Mouse (Mus musculus) embryonic facial prominence, embryonic 10.5 days (tissue): ENCODE results near the gene Pear1. TPM values are rescaled to one million over a fixed set of nuclear protein-coding genes. Genes with fewer than 3 reads are reported as not detected.

Experiments
- DNase-seq: peaks from one replicate; pipeline ENCODE4 v3.0.0-alpha.2; 2017; ENCODE audit warnings: low spot score
- H3K27ac ChIP-seq: fragments of 300-500 bp; sonication (generic); replicated peaks from 2 replicates; pipeline ENCODE4 v1.5.1; 2016; ENCODE audit warnings: mild to moderate bottlenecking
- H3K27me3 ChIP-seq: fragments of 300-500 bp; sonication (generic); replicated peaks from 2 replicates; pipeline ENCODE4 v1.6.1; 2016; ENCODE audit warnings: low read depth, mild to moderate bottlenecking; ENCODE audit not compliant: poor library complexity, severe bottlenecking
- H3K36me3 ChIP-seq: fragments of 300-500 bp; sonication (generic); replicated peaks from 2 replicates; pipeline ENCODE4 v1.6.1; 2016; ENCODE audit warnings: mild to moderate bottlenecking, moderate library complexity
- H3K4me1 ChIP-seq: fragments of 300-500 bp; sonication (generic); 2 replicates; pipeline ENCODE4 v1.6.1; 2016
- H3K4me3 ChIP-seq: fragments of 300-500 bp; sonication (generic); 2 replicates; pipeline ENCODE4 v1.5.1; 2016; ENCODE audit warnings: mild to moderate bottlenecking, moderate library complexity
- H3K9me3 ChIP-seq: fragments of 300-500 bp; sonication (generic); 2 replicates; pipeline ENCODE4 v1.6.1; 2016; ENCODE audit warnings: mild to moderate bottlenecking
- WGBS: fragments of 180-500 bp; shearing (Covaris S2); methylation state at CpG from one replicate; pipeline ENCODE4 v1.1.7; 2016; 5-methylcytosine and 5-hydroxymethylcytosine counted together
- polyA plus RNA-seq: library from polyadenylated mRNA; unstranded; fragments of >200 nt; fragmentation: Nextera tagmentation; extraction: Ambion mirVana; gene quantifications from 2 replicates; pipeline ENCODE4 v1.2.1, GENCODE M21; 2016

Pear1 gene
- polyA plus RNA-seq, 1 experiment from 2014 or later: 13.4 TPM

- Histone ChIP-seq H3K36me3 (peaks cover 94% of the 10 kb centered on the region), H3K4me1 (no peaks in the 10 kb centered on the region), H3K27me3 (no peaks in the 10 kb centered on the region), H3K4me3 (no peak overlapping the region), H3K9me3 (no peaks in the 10 kb centered on the region), H3K27ac (no peak overlapping the region)
- WGBS: 75% methylated on average over 9 of the region's 9 CpGs
- DNase-seq: no peak
Observed at GRCm38 (mm10) chr3:87735335-87735734, 88.8 kb downstream of the Pear1 start.

GRCm38 (mm10) chr3:87733984-87734761, 89.9 kb downstream of the Pear1 start:
- no peaks in the 10 kb centered on the region for H3K27me3 ChIP-seq
- no peak overlapping the region for H3K4me3 ChIP-seq
- peaks cover 98% of the 10 kb centered on the region for H3K36me3 ChIP-seq
- H3K9me3 ChIP-seq: no peaks in the 10 kb centered on the region
- H3K27ac ChIP-seq: no peak overlapping the region
- WGBS: 82% methylated on average over 11 of the region's 11 CpGs
- no peak for DNase-seq
- H3K4me1 ChIP-seq: no peaks in the 10 kb centered on the region

GRCm38 (mm10) chr3:87733098-87733497, 91.0 kb downstream of the Pear1 start:
- Histone ChIP-seq H3K4me1 (no peaks in the 10 kb centered on the region), H3K9me3 (no peaks in the 10 kb centered on the region), H3K27ac (no peak overlapping the region), H3K36me3 (peaks cover 98% of the 10 kb centered on the region), H3K4me3 (no peak overlapping the region), H3K27me3 (no peaks in the 10 kb centered on the region)
- WGBS: 77% methylated on average over 4 of the region's 4 CpGs
- DNase-seq: no peak

GRCm38 (mm10) chr3:87728696-87729095, 95.4 kb downstream of the Pear1 start:
- Histone ChIP-seq H3K27ac (no peak overlapping the region), H3K9me3 (no peaks in the 10 kb centered on the region), H3K36me3 (peaks cover 99% of the 10 kb centered on the region), H3K27me3 (no peaks in the 10 kb centered on the region), H3K4me3 (no peak overlapping the region), H3K4me1 (no peaks in the 10 kb centered on the region)
- DNase-seq: no peak
- 88% methylated on average over 6 of the region's 6 CpGs for WGBS

- Histone ChIP-seq H3K4me1 (no peaks in the 10 kb centered on the region), H3K36me3 (peaks cover 99% of the 10 kb centered on the region), H3K27me3 (no peaks in the 10 kb centered on the region)
Observed at GRCm38 (mm10) chr3:87726191-87726590, 97.9 kb downstream of the Pear1 start.

GRCm38 (mm10) chr3:87725396-87726160, 98.5 kb downstream of the Pear1 start:
- Histone ChIP-seq H3K9me3 (no peaks in the 10 kb centered on the region), H3K27ac (no peak overlapping the region), H3K27me3 (no peaks in the 10 kb centered on the region), H3K36me3 (peaks cover 99% of the 10 kb centered on the region), H3K4me1 (no peaks in the 10 kb centered on the region), H3K4me3 (no peak overlapping the region)
- DNase-seq: no peak
- WGBS: 96% methylated on average over 16 of the region's 16 CpGs

More at GRCm38 (mm10) chr3:87726191-87726590, 97.9 kb downstream of the Pear1 start:
- no peak for DNase-seq
- Histone ChIP-seq H3K9me3 (no peaks in the 10 kb centered on the region), H3K4me3 (no peak overlapping the region), H3K27ac (no peak overlapping the region)
- 95% methylated on average over 7 of the region's 7 CpGs for WGBS

- H3K27me3 ChIP-seq: no peaks in the 10 kb centered on the region
- 83% methylated on average over 6 of the region's 6 CpGs for WGBS
- no peak overlapping the region for H3K27ac ChIP-seq
- no peak overlapping the region for H3K4me3 ChIP-seq
- H3K36me3 ChIP-seq: peaks cover 94% of the 10 kb centered on the region
- no peaks in the 10 kb centered on the region for H3K4me1 ChIP-seq
- DNase-seq: no peak
- no peaks in the 10 kb centered on the region for H3K9me3 ChIP-seq
Observed at GRCm38 (mm10) chr3:87724556-87724955, 99.5 kb downstream of the Pear1 start.

- no peaks in the 10 kb centered on the region for H3K9me3 ChIP-seq
- H3K4me1 ChIP-seq: no peaks in the 10 kb centered on the region
- H3K27ac ChIP-seq: no peak overlapping the region
- H3K4me3 ChIP-seq: no peak overlapping the region
- H3K36me3 ChIP-seq: peaks cover 93% of the 10 kb centered on the region
- no peak for DNase-seq
- WGBS: 89% methylated on average over 2 of the region's 2 CpGs
- no peaks in the 10 kb centered on the region for H3K27me3 ChIP-seq
Observed at GRCm38 (mm10) chr3:87718525-87718924, 105.6 kb downstream of the Pear1 start.

Other genes starting within 250 kb of the Pear1 start
- gene Arhgef11, start 206.7 kb downstream of the Pear1 start, polyA plus RNA-seq: 16.0 and 16.9 TPM in 2 replicates
- 0.28 and 0.41 TPM in 2 replicates for gene Lrrc71, start 75.7 kb downstream of the Pear1 start, polyA plus RNA-seq
- gene Ntrk1, start 29.1 kb downstream of the Pear1 start, polyA plus RNA-seq: 10.7 and 11.0 TPM in 2 replicates
- gene Insrr, start 27.4 kb downstream of the Pear1 start, polyA plus RNA-seq: 0.49 and 0.54 TPM in 2 replicates
- not detected in 2 replicates for gene Sh2d2a, start 22.4 kb upstream of the Pear1 start, polyA plus RNA-seq
- 19.7 and 20.6 TPM in 2 replicates for gene Prcc, start 61.3 kb upstream of the Pear1 start, polyA plus RNA-seq
- gene Hdgf, start 82.0 kb upstream of the Pear1 start, polyA plus RNA-seq: 269 and 278 TPM in 2 replicates
- 78.4 and 79.3 TPM in 2 replicates for gene Mrpl24, start 95.2 kb upstream of the Pear1 start, polyA plus RNA-seq
- 78.0 and 81.3 TPM in 2 replicates for gene Isg20l2, start 106.0 kb upstream of the Pear1 start, polyA plus RNA-seq
- 20.6 and 21.5 TPM in 2 replicates for gene Rrnad1, start 106.4 kb upstream of the Pear1 start, polyA plus RNA-seq
- gene Crabp2, start 124.4 kb upstream of the Pear1 start, polyA plus RNA-seq: 686 and 800 TPM in 2 replicates
- 35.3 and 46.2 TPM in 2 replicates for gene Nes, start 146.8 kb upstream of the Pear1 start, polyA plus RNA-seq
- 0.32 and 0.41 TPM in 2 replicates for gene Bcan, start 175.9 kb upstream of the Pear1 start, polyA plus RNA-seq
- not detected in 2 replicates for gene Hapln2, start 203.3 kb upstream of the Pear1 start, polyA plus RNA-seq
- 52.2 and 52.4 TPM in 2 replicates for gene Gpatch4, start 218.8 kb upstream of the Pear1 start, polyA plus RNA-seq
- gene Naxe, start 234.2 kb upstream of the Pear1 start, polyA plus RNA-seq: 126 and 145 TPM in 2 replicates